Mouse (Mus musculus) megakaryocyte, embryonic 14.5 days (primary cell): ENCODE data around the gene Dpm3. TPM values are rescaled to one million over a fixed set of nuclear protein-coding genes. Genes with fewer than 3 reads are reported as not detected.
A peak's percentile ranks its signal among the peaks of the same experiment; 100 is the strongest.

Experiments
- H3K27me3 ChIP-seq: replicated peaks from 2 replicates; pipeline ENCODE3; 2012; ENCODE audit warnings: inconsistent platforms
- H3K36me3 ChIP-seq: replicated peaks from 2 replicates; pipeline ENCODE3; 2012; ENCODE audit warnings: low read length, inconsistent platforms, mixed read lengths
- H3K4me1 ChIP-seq: 2 replicates; pipeline ENCODE4 v1.6.1; 2012; ENCODE audit warnings: inconsistent platforms
- H3K4me3 ChIP-seq: replicated peaks from 2 replicates; pipeline ENCODE3; 2012; ENCODE audit warnings: moderate library complexity, mild to moderate bottlenecking, inconsistent platforms
- H3K9me3 ChIP-seq: 2 replicates; pipeline ENCODE4 v1.6.1; 2012; ENCODE audit warnings: inconsistent platforms
- FLI1 ChIP-seq: IDR thresholded peaks from 2 replicates; pipeline ENCODE4 v1.6.1; 2012; ENCODE audit warnings: low read length, inconsistent platforms, mixed read lengths
- GATA1 ChIP-seq: IDR thresholded peaks from 3 replicates; pipeline ENCODE4 v1.6.1; 2012; ENCODE audit warnings: mixed read lengths, low read length, inconsistent platforms, borderline replicate concordance
- polyA plus RNA-seq: library from polyadenylated mRNA; stranded (reverse); fragments of >175 nt; gene quantifications from 2 replicates; pipeline ENCODE4 v1.2.3, GENCODE M21; 2012; ENCODE audit warnings: low replicate concordance; ENCODE audit not compliant: insufficient read depth

The Dpm3 gene
- polyA plus RNA-seq, 1 experiment, result 435 TPM

GRCm38 (mm10) chr3:89288503-89288928, 29.4 kb downstream of the Dpm3 start:
- no peaks in the 10 kb centered on the region for H3K9me3 ChIP-seq

GRCm38 (mm10) chr3:89291874-89292273, 32.7 kb downstream of the Dpm3 start:
- H3K27me3 ChIP-seq, result peaks cover 49% of the 10 kb centered on the region
- H3K4me1 ChIP-seq, result peaks cover 27% of the 10 kb centered on the region
- no peaks in the 10 kb centered on the region for H3K9me3 ChIP-seq
- TF ChIP-seq FLI1, result no peak
- no peak for TF ChIP-seq GATA1
- H3K36me3 ChIP-seq, result no peaks in the 10 kb centered on the region
- no peak overlapping the region for H3K4me3 ChIP-seq

More at GRCm38 (mm10) chr3:89288503-89288928, 29.4 kb downstream of the Dpm3 start:
- no peak overlapping the region for H3K4me3 ChIP-seq
- H3K27me3 ChIP-seq, result peaks cover 69% of the 10 kb centered on the region
- TF ChIP-seq FLI1 (no peak), GATA1 (no peak)
- no peaks in the 10 kb centered on the region for H3K36me3 ChIP-seq
- peaks cover 29% of the 10 kb centered on the region for H3K4me1 ChIP-seq

- Histone ChIP-seq H3K4me1 (peaks cover 30% of the 10 kb centered on the region), H3K9me3 (no peaks in the 10 kb centered on the region), H3K4me3 (no peak overlapping the region), H3K27me3 (peaks cover 47% of the 10 kb centered on the region), H3K36me3 (no peaks in the 10 kb centered on the region)
- TF ChIP-seq GATA1, result no peak
Measured at GRCm38 (mm10) chr3:89292303-89292702, 33.1 kb downstream of the Dpm3 start.

- no peak for TF ChIP-seq GATA1
- TF ChIP-seq FLI1, result no peak
- H3K4me1 ChIP-seq, result peaks cover 24% of the 10 kb centered on the region
Measured at GRCm38 (mm10) chr3:89293247-89293918, 34.2 kb downstream of the Dpm3 start.

GRCm38 (mm10) chr3:89294195-89294594, 35.0 kb downstream of the Dpm3 start:
- Histone ChIP-seq H3K4me3 (no peak overlapping the region), H3K4me1 (peaks cover 25% of the 10 kb centered on the region), H3K36me3 (no peaks in the 10 kb centered on the region), H3K27me3 (peaks cover 36% of the 10 kb centered on the region), H3K9me3 (no peaks in the 10 kb centered on the region)
- TF ChIP-seq FLI1 (no peak), GATA1 (no peak)

More at GRCm38 (mm10) chr3:89293247-89293918, 34.2 kb downstream of the Dpm3 start:
- H3K36me3 ChIP-seq, result no peaks in the 10 kb centered on the region
- H3K27me3 ChIP-seq, result peaks cover 40% of the 10 kb centered on the region
- H3K4me3 ChIP-seq, result no peak overlapping the region
- no peaks in the 10 kb centered on the region for H3K9me3 ChIP-seq

GRCm38 (mm10) chr3:89295685-89296230, 36.6 kb downstream of the Dpm3 start:
- H3K9me3 ChIP-seq, result no peaks in the 10 kb centered on the region
- H3K36me3 ChIP-seq, result no peaks in the 10 kb centered on the region
- H3K27me3 ChIP-seq, result peaks cover 39% of the 10 kb centered on the region
- TF ChIP-seq GATA1 (no peak), FLI1 (no peak)
- H3K4me3 ChIP-seq, result no peak overlapping the region
- peaks cover 37% of the 10 kb centered on the region for H3K4me1 ChIP-seq

- no peaks in the 10 kb centered on the region for H3K9me3 ChIP-seq
- H3K4me3 ChIP-seq, result no peak overlapping the region
- peaks cover 40% of the 10 kb centered on the region for H3K27me3 ChIP-seq
- TF ChIP-seq GATA1 (no peak), FLI1 (no peak)
- peaks cover 37% of the 10 kb centered on the region for H3K4me1 ChIP-seq
- H3K36me3 ChIP-seq, result no peaks in the 10 kb centered on the region
Measured at GRCm38 (mm10) chr3:89296761-89297396, 37.7 kb downstream of the Dpm3 start.

- peaks cover 29% of the 10 kb centered on the region for H3K4me1 ChIP-seq
- no peaks in the 10 kb centered on the region for H3K9me3 ChIP-seq
- H3K4me3 ChIP-seq, result no peak overlapping the region
- no peaks in the 10 kb centered on the region for H3K36me3 ChIP-seq
- TF ChIP-seq FLI1 (no peak), GATA1 (no peak)
- peaks cover 46% of the 10 kb centered on the region for H3K27me3 ChIP-seq
Measured at GRCm38 (mm10) chr3:89298908-89299307, 39.8 kb downstream of the Dpm3 start.

- peak overlapping the region; percentile 84 for H3K4me3 ChIP-seq
Measured at GRCm38 (mm10) chr3:89299499-89299898, 40.3 kb downstream of the Dpm3 start.

GRCm38 (mm10) chr3:89300071-89300470, 40.9 kb downstream of the Dpm3 start:
- TF ChIP-seq GATA1, result no peak
- no peak for TF ChIP-seq FLI1
- Histone ChIP-seq H3K4me3 (peak overlapping the region; percentile 84), H3K36me3 (no peaks in the 10 kb centered on the region), H3K4me1 (peaks cover 29% of the 10 kb centered on the region), H3K9me3 (no peaks in the 10 kb centered on the region), H3K27me3 (peaks cover 51% of the 10 kb centered on the region)

More at GRCm38 (mm10) chr3:89299499-89299898, 40.3 kb downstream of the Dpm3 start:
- Histone ChIP-seq H3K4me1 (peaks cover 29% of the 10 kb centered on the region), H3K9me3 (no peaks in the 10 kb centered on the region), H3K27me3 (peaks cover 45% of the 10 kb centered on the region), H3K36me3 (no peaks in the 10 kb centered on the region)
- TF ChIP-seq GATA1 (no peak), FLI1 (no peak)
